Mouse (Mus musculus) megakaryocyte, adult 5-6 weeks (primary cell): ENCODE measurements around the gene Phc2. TPM values are rescaled to one million over a fixed set of nuclear protein-coding genes. Genes with fewer than 3 reads are reported as not detected.
"Not testable (repeated sequence)": the region's sequence is repeated elsewhere in the genome, so short reads cannot be mapped to it uniquely, and the experiment has no call there.

Experiments used
- ATAC-seq: 2 replicates; pipeline ENCODE4 v1.8.0; 2016; ENCODE audit warnings: mild to moderate bottlenecking, inconsistent platforms; ENCODE audit not compliant: poor library complexity, severe bottlenecking
- total RNA-seq, 2 experiments: library from RNA; stranded (forward) in 1 of 2; stranded (reverse) in 1 of 2; fragments of 153-499, 151-499 nt in 1 of 2; fragments of 221-1000, 200-1000 nt in 1 of 2; gene quantifications; 2 replicates each; pipeline versions ENCODE4 v1.2.3 to v1.2.4; 2015 to 2017

Phc2 gene
- total RNA-seq (2015): 34.1 and 34.5 TPM in 2 replicates
- 17.0 and 18.8 TPM in 2 replicates for total RNA-seq (2017)

DNA sequence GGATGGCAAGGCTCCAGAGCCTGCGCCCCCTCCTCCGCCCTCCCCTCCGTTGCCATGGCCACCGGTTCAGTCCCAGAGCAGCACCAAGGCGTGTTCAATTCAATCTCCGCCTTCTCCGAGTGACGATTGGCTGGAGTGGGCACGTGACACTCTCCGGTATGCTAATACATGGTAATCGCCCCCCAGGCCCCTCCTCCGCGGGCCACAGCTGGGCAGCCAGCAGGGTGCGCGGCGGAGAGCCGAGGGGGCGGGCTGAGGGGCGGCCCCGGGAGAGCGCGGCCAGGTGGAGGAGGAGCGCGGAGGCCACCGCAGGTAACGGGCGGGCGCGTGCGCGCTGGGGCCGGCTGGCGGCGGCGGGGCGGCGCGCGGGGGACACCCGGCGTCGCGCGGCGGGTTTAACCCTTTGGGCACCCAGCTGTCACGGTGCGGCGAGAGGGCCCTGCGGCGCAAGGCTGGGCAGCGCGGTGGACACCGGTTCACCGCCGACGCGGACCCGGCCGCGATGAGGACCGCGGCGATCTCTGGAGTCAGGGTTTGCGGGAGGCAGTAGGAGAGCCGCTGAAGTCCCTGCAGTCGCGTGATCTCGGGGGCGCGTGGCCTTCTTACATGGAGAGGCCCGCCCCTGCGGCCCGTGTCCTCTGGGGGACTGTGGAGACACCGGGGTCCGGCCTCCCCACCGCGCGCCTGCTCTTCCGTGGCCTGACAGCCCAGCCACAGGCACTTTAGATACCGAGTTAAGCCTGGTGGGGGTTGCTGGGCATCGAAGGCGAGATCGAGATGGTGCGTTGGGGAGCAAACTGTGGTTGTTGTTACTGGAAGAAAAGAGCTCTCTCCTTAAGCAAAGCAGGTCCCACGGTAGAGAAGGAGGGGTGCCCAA lies at the start of gene Phc2:
Gene Phc2, plus strand, starts transcription at position 198 of the 877 bp plus-strand sequence.
- ATAC-seq: peak; percentile 92

DNA sequence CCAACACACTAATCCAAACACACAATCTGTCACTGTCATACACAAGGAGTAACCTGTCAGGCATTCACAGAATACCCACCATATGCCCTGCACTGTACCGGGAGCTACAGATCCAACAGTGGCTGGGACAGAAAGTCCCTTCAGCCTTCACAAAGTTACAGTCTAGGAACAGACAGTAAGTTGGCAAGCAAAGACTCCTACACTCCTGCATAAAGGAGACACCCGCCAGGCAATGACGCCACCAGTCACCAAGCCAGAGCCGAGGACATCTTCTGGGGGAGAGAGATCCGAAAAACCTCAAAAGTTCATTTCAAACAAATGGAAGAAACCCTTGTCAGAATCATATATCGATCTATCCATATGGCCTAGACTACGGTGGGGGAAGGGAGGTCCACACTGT lies 47.9 kb upstream of the Phc2 start:
- ATAC-seq: no peak

DNA sequence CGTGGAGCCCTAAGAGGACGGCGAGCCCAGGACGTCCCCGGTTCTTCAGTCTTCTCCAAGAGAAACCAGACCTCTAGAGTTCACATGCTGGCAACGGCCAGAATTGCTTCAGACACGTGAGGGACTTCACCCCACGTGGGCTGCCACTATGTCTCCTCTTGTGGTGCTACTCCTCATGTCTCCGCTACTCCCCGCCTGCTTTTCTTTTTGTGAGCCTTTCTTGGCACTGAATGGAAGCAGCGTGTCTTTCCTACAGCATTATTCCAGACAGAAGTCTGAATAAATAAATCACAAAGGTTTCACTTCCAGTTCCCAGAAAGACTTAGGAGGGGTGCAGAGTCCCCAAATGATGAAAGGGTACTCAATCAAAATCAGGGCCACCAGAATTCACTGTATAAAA lies 46.8 kb upstream of the Phc2 start:
- no peak for ATAC-seq

DNA sequence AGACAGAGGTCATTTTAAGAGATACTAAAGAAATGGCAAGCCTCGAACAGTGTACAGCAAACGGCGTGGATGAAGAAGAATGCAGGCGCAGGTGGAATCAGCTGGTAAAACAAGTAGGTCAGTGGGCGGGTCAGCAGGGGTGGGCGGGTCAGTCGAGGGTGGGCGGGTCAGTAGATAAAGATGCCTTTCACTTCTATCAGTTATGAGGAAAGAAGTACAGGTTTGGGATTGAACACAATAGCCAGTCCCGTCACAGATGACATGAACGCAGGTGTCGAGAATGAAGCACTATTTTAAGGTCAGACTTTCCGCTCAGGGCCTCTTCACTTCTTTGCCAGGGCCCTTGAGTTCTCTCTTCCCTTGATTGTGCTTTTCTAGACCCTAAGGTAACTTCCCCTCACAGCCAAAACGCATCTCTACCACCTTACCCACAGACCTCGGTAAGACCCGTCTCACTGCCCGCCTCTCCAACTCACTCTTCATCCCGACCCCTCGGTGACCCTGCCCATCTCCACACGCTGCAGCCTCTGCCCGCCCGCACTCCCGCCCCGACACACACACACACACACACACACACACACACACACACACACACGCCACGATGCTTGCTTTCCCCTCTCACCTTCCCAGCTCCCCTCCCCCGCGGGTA lies 45.1 kb upstream of the Phc2 start:
- no peak for ATAC-seq

DNA sequence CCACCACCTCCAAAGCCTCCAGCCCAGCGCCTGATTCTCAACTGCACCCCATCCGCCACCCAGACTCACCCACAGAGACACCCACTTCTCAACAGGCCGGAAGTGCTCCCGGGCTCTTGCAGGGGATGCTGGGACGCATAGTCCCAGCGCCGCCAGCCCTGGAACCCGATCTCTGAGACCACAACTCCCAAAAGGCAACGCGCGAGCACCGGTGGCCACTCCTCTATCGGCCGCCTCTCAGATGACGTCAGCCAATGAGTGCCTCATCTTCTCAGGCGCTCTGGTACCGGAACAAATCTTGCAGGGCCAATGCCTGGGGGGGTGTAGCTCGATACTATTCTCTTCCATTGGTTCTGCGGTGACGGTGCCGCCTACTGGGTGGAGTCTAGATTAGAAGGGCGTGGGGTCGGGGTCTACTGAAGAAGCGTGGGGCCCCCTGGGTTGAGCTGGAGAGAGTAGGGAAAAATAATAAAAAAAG lies 44.5 kb upstream of the Phc2 start, which contains the start of gene Zscan20:
Gene Zscan20, minus strand, starts transcription at position 174 of the 478 bp plus-strand sequence.
- peak; percentile 97 for ATAC-seq

DNA sequence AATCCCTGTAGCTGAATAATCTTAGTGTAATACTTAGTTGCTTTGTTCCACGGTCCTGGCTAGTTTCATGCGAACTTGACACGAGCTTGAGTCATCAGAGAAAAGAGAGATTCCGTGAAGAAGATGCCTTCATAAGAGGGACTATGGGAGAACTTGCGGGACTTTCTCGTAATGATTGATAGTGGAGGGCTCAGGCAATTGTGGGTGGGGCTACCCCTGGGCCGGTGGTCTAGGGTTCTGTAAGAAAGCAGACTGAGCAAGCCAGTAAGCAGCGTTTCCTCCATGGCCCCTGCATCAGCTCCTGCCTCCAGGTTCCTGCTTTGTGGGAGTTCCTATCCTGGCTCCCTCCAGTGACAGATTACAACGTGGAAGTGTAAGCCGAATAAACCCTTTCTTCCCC lies 43.8 kb upstream of the Phc2 start:
- ATAC-seq: no peak

DNA sequence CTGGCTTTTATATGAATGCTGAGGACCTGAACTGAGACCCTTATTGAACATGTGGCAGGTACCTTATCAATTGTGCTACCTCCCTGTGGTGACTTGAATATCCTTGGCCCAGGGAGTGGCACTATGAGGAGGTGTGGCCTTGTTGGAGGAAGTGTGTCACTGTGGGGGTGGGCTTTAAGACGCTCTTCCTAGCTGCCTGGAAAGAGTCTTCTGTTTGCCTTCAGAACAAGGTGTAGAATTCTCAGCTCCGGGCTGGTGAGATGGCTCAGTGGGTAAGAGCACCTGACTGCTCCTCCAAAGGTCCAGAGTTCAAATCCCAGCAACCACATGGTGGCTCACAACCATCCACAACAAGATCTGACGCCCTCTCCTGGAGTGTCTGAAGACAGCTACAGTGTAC lies 42.8 kb upstream of the Phc2 start:
- not testable (repeated sequence) for ATAC-seq

DNA sequence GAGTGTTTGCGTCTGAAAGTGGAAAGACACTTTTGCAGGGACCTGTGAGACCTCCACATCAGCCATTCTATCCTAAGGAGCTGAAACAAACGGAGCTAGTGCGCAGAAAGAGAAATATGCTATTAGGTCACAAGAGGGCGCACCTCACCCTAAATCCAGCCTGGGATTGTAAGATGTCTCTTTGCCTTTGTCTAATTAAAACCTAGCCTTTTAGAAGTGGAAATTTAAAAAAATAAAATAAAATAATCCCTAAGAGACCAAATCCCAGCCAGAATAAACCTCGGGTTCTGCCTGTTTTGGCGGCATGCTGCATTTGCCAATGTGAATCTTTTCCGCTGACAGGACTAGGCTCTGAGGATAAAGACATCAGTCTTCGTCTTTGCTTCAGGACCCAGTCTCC lies 41.2 kb upstream of the Phc2 start:
- no peak for ATAC-seq

DNA sequence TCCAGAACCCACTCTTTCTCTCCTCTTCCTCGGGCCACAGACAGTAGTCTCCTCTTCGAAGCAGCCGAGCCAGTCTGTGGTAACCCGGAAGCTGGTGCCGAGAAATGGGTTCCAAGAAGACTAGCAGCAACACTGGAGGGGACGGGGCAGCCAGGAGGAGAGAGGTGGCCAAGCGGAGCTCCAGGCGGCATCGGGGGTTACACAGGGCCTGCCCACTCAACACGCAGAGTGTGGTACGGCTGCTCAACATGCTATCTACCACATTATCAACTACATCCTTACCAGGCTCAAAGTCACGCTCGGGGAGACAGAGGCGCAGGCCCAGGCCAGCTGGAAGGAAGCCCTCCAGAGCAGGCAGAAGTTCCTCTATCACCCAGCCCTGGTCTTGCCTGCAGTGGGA lies 38.7 kb upstream of the Phc2 start:
- ATAC-seq: peak; percentile 36

DNA sequence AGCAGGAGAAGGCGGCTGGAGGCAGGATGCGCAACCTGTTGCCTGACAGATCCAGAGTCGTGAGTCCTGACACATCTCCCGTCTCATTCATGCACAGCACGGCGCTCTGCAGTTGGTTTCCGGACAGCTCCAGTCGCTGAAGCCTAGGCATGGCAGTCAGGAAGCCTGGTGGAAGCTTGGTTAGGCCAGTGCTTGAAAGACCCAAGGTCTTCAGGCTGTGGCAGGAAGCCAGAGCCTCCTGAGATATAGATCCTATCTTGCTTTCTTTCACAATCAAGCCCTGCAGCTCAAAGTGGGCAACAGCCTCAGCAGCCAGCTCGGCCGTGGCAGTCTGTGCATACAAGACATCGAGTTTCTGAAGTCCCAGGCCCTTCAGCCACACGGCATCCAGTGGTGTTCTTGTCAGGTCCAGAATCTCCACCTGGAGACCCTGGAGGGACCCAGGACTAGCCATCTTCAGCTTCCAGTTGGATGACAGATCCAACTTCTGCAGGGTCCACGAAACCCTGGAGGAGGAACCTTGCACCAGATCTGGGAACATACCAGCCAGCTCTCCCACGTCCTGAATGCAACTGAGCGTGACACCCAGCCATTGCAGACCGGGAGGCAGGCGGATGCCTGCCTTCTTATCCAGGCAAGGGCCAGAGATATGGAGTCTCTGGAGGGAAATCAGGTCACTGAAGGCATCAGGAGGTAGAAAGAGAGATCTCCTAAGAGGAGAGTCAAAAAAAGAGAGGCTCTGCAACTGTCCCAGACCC lies 37.0 kb upstream of the Phc2 start:
- ATAC-seq: peak; percentile 36

DNA sequence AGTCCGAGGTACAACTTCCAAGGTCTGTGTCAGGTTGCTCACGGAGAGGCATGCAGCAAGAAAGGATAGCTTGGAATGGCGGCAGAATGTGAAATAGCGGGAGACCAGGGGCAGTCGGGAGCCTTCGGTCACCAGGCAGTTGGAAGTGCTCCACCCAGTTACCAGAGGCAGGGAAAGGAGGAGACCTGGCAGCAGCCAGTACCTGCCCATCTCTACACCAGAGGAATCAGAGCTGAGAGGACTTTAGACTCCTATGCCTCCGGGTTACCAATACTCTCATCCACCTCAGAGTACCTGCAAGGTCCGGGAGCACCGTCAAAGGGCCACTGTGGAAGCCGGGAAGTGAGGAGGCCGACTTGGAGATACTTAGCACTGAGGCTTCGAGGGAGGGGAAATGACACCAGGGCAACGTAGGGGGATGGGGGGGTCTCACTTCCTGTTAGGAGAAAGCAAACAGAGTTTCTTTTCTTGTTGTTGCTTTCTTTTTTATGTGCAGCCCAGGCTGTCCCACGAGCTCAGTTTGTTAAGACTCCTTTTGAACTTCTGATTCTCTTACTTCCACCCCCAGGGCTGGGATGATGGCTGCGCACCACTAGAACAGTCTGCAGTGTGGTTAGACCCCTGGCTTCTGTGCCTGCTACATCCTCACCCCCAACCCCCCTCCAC lies 36.1 kb upstream of the Phc2 start, which contains the start of gene Tlr12:
Gene Tlr12, minus strand, starts transcription at position 374 of the 666 bp plus-strand sequence.
- peak; percentile 22; the same call in 1 of the 2 replicates for ATAC-seq

DNA sequence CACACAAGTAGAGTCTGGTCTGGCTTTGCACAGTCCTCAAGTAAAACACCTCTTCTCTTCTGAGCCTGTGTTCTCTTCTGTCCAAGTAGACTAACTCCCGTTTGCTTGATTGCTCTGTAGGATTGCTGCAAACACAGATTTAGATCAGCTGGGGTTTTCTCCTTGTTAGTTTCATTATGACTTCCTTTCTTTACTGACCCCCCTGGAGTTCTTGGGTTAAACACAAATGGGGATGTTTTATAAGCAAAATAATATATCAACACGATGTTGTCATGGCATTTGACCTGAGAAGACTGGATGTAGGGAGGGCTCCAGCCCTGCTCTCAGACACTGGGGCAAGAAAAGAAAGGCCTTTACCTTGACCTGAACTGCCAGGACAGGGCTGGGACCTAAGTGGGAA lies 35.5 kb upstream of the Phc2 start:
- ATAC-seq: 0 out of 2 replicates have a peak, but pooled peaks have one; percentile 5

DNA sequence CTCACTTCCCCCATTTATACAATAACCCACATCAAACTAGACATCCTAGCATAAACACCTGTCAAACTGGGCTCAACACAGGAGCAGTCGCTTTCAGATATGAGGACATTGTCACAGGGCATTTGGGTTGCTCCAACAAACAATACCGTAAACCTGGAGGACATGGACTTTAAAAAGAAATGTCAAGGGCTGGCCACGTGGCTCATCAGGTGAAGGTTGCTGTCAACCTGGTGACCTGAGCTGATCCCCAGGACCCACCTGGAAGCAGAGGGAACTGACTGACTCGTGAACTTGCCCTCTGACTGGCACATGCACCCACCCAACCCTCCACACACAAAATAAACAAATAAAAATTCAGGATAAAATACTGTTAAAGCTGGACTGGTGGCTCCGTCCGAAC lies 33.9 kb upstream of the Phc2 start:
- no peak for ATAC-seq

DNA sequence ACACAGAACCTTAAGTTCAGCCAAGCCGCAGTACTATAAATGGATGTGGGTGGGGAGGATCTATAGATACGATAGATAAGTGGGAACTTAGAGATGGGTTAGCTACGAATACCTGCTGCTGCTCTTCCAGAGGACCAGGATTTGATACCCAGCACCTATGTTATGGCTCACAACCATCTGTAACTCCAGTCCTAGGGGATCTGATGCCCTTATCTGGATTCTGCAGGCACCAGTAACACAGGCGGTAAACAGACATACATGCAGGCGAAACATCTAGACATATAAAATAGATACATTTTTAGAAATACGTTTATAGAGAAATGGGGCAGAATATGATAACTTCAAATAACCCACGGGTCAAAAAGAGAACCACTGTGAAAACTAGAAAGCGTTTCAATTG lies 33.4 kb upstream of the Phc2 start:
- ATAC-seq: no peak

DNA sequence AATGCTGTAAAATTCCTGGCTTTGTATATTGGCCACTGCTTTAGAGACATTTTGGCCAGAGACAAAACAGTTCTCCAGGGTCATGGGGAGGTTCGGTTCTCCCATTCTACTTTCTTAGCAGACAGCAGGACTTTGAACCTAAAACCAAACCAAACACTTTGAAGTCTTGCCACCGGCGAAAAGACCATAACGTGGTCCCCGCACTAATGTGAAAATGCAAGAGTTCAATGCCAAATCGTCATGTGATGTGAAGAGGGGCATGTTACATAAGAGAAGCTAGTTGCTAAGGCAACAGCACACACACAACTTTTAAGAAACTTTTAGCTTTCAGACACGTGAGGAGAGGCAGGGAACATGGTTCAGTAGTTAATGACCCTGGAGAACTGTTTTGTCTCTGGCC lies 19.1 kb upstream of the Phc2 start:
- no peak for ATAC-seq

DNA sequence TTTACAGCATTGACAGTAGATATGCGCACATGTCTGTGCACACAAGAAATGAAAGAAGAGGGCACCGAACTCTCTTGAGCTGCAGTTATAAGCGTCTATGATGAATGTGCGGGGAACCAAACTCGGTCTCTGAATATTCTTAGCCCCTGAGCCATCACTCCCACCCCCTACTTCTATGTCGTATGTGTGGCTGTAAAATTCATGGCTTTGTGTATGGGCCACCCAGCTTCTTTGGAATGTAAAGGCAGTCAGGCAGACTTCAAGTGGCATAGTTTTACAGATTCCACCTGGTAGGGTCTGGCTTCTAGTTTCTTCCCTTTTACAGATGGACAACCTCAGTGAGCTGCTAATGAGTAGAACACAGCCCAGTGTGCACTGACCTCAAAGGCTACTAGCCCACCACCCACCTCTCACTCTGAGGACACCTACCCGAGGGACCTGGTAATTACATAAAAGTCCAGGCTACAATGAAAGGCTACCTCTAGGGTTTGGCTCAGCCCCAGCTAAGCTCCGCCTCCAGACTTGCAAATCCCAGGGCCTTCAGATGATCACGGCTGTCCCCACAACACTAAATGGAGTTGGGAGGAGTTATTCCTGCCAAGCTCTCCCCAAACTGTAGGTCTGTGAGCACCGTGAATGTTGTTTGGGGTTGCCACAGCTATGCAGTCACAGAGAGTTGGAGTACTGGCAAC lies 18.5 kb upstream of the Phc2 start:
- ATAC-seq: no peak

DNA sequence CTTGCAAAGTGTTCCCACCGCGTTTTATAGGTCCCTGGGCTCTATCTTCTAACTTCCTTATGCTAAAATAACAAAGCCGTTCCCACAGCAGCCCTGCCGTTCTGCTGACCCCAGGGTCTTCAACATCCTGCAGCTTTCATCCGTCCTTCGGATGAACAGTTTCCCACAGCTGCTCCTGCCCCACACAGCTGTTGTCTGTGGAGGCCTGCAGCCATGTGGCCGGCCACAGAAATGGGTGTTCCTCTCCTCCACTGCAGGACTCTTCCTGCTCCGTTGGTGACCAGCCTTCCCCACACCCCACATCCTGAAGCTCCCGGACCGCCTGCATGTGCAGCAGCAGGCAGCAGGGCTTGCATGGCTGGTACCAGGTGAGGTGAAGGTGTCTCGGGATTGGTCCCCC lies 17.3 kb upstream of the Phc2 start:
- peak; percentile 41 for ATAC-seq

DNA sequence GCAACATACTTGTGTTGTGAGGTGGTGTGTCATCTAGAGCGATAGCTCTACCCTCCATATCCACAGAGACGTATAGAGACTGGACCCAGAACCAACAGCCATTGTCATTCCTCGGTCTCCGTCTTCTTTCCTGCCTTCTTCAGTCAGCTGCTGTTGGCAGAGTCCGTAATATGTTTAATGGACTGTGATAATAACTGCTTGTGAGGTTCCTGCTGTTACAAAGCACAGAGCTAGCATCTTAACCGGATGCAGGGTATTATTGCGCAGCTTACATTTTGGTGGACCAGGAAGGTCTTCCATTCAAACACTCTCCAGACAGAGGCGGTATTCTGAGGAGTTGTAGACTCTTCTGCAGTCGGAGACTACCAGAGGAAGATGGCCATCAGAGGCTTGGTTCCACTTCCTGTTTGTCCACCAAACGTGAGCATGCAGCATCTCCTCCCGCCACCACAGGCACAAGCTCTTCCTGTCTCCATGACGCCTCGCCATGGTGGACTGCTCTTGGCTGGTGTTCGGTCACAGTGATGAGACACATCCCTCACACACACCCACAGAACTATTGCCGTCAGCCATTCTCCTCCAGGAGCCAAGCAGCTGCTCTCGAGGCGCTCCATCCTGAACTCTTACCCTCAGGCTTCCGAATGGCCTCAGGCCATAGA lies 16.1 kb upstream of the Phc2 start:
- peak; percentile 68 for ATAC-seq
